In the genomic region with DNA sequence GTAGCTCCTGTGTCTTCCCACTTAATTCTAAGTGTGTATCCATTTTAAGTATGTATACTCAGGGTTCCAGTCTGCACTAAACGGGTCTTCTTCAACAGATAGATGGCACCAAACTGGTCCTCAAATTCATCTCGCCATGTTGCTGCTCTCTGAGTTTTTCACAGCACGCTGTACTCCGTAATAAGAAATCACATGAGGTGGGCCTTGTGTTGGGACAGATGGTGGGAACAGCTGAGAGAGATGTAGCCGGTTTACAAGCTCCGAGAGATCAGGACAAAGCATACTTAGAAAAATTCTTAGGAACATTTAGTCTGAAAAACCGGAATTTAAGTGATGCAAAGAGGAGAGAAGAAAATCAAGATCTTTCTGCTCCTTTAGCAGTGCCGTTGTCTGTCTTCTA, we compare ENCODE assay signal across 17 mouse cellular contexts.
DNase-seq lines count a peak whose midpoint lies in the region; ATAC-seq lines count a peak whose summit lies in the region.
"Had no signal": no experiment of that assay in that cellular context is flagged by ENCODE, and none has a peak within 500 bp of the region (broad histone marks: within the 10 kb centered on the region; RNA-seq: fewer than 3 reads in every experiment).

No protein-coding gene starts in this region.

- H3K4me1 ChIP-seq in forebrain, embryonic 13.5 days: no peaks in the 10 kb centered on the region
- no peaks in the 10 kb centered on the region for H3K4me1 ChIP-seq in forebrain, embryonic 12.5 days
- H3K4me1 ChIP-seq: hindbrain, embryonic 12.5 days; intestine, embryonic 15.5 days; limb, embryonic 15.5 days; megakaryocyte, embryonic 14.5 days had no signal

- H3K27ac ChIP-seq in forebrain, embryonic 13.5 days: no peak overlapping the region; the same call in 1 of the 2 replicates
- H3K27ac ChIP-seq in forebrain, embryonic 12.5 days: no peak overlapping the region
- H3K27ac ChIP-seq: hindbrain, embryonic 12.5 days; intestine, embryonic 15.5 days; limb, embryonic 15.5 days; stomach, postnatal 0 days had no signal

- DNase-seq in left cerebral cortex, postnatal 25 days (ENCODE audit: low spot score in 2 of 2): peak; percentile 57 to 69
- no peak for DNase-seq in left cerebral cortex, adult 11 months (ENCODE audit: low spot score)
- DNase-seq in layer of hippocampus, adult 18-20 months (ENCODE audit: low spot score in 2 of 2): peak; percentile 50 to 91
- DNase-seq in right cerebral cortex, postnatal 36 days (ENCODE audit: low spot score in 2 of 2): peak; percentile 29 to 36
- DNase-seq in cerebellum, adult 9-11 months: no peak
- DNase-seq: gastrocnemius, postnatal 10 days; lung, postnatal 14 days; thymus, postnatal 14 days had no signal

- H3K9me3 ChIP-seq in forebrain, embryonic 13.5 days (replicated peaks): no peaks in the 10 kb centered on the region
- no peaks in the 10 kb centered on the region for H3K9me3 ChIP-seq in forebrain, embryonic 12.5 days
- H3K9me3 ChIP-seq: hindbrain, embryonic 12.5 days; intestine, embryonic 15.5 days; limb, embryonic 15.5 days had no signal

- no peaks in the 10 kb centered on the region; the same call in 1 of the 2 replicates for H3K36me3 ChIP-seq in forebrain, embryonic 13.5 days (ENCODE audit: poor library complexity, severe bottlenecking)
- no peaks in the 10 kb centered on the region for H3K36me3 ChIP-seq in forebrain, embryonic 12.5 days (replicated peaks)
- H3K36me3 ChIP-seq: intestine, embryonic 15.5 days; limb, embryonic 15.5 days had no signal

- H3K4me3 ChIP-seq in forebrain, embryonic 13.5 days: no peak overlapping the region
- H3K4me3 ChIP-seq in forebrain, embryonic 12.5 days (replicated peaks): no peak overlapping the region
- H3K4me3 ChIP-seq: hindbrain, embryonic 12.5 days; intestine, embryonic 15.5 days; limb, embryonic 15.5 days; megakaryocyte, embryonic 14.5 days had no signal

- no peaks in the 10 kb centered on the region for H3K27me3 ChIP-seq in forebrain, embryonic 13.5 days
- no peaks in the 10 kb centered on the region for H3K27me3 ChIP-seq in forebrain, embryonic 12.5 days
- H3K27me3 ChIP-seq: hindbrain, embryonic 12.5 days; intestine, embryonic 15.5 days; limb, embryonic 15.5 days; megakaryocyte, embryonic 14.5 days had no signal

- H3K4me2 ChIP-seq in forebrain, embryonic 13.5 days: no peak overlapping the region
- no peak overlapping the region for H3K4me2 ChIP-seq in forebrain, embryonic 12.5 days
- H3K4me2 ChIP-seq: hindbrain, embryonic 12.5 days; intestine, embryonic 15.5 days; limb, embryonic 15.5 days had no signal

- ATAC-seq in forebrain, embryonic 13.5 days: peak; percentile 71; the same call in 1 of the 2 replicates
- ATAC-seq in forebrain, embryonic 12.5 days (ENCODE audit: low FRiP score): no peak
- ATAC-seq in erythroblast, adult 5-6 weeks (replicated peaks; ENCODE audit: low FRiP score, poor library complexity, severe bottlenecking): no peak
- ATAC-seq: intestine, embryonic 15.5 days; midbrain, embryonic 16.5 days had no signal

- H3K9ac ChIP-seq in forebrain, embryonic 13.5 days: no peak overlapping the region
- no peak overlapping the region for H3K9ac ChIP-seq in forebrain, embryonic 12.5 days
- H3K9ac ChIP-seq: hindbrain, embryonic 12.5 days; intestine, embryonic 15.5 days; limb, embryonic 15.5 days had no signal

- intact Hi-C loops in left cerebral cortex, postnatal 25 days (cut with DNase I): no loop called here

- WGBS in forebrain, embryonic 13.5 days: 78% methylated on average over 8 of the region's 8 CpGs
- WGBS in forebrain, embryonic 12.5 days: 86% methylated on average over 8 of the region's 8 CpGs

Comparison
In these comparisons a context has a peak if more than half of its experiments do, and no peak if none do; other contexts are left out.
1. DNase-seq: peak in left cerebral cortex, postnatal 25 days (2 of 2), layer of hippocampus, adult 18-20 months (2 of 2) and right cerebral cortex, postnatal 36 days (2 of 2); none in left cerebral cortex, adult 11 months (single experiment) and cerebellum, adult 9-11 months (single experiment).